ENCODE assay signal across 8 mouse cellular contexts in genomic region chr11:39794183-39794652, GRCm38 (mm10).
DNase-seq lines count a peak whose midpoint lies in the region; ATAC-seq and TF ChIP-seq lines count a peak whose summit lies in the region.

No protein-coding gene starts in this region.

- H3K36me3 ChIP-seq in embryonic facial prominence, embryonic 10.5 days (replicated peaks): no peaks in the 10 kb centered on the region
- no peaks in the 10 kb centered on the region for H3K36me3 ChIP-seq in hindbrain, embryonic 14.5 days (replicated peaks; ENCODE audit: control insufficient read depth, insufficient read depth)
- H3K36me3 ChIP-seq in limb, embryonic 13.5 days: no peaks in the 10 kb centered on the region
- H3K36me3 ChIP-seq in thymus, adult 2 months (ENCODE audit: control insufficient read depth, insufficient read depth, low read length): no peaks in the 10 kb centered on the region

- no peaks in the 10 kb centered on the region for H3K4me1 ChIP-seq in embryonic facial prominence, embryonic 10.5 days
- H3K4me1 ChIP-seq in hindbrain, embryonic 14.5 days (replicated peaks; ENCODE audit: control insufficient read depth, insufficient read depth, low read length): 0 out of 2 replicates have a peak, but pooled peaks cover 4% of the 10 kb centered on the region
- H3K4me1 ChIP-seq in limb, embryonic 13.5 days: no peaks in the 10 kb centered on the region
- no peaks in the 10 kb centered on the region for H3K4me1 ChIP-seq in thymus, adult 2 months (replicated peaks; ENCODE audit: control insufficient read depth, insufficient read depth, low read length)

- no peak for TF ChIP-seq CTCF in thymus, adult 2 months (IDR thresholded peaks at IDR 0.05; ENCODE audit: borderline replicate concordance, control insufficient read depth, extremely low read depth, insufficient read depth, low read length, poor library complexity)

- H3K4me3 ChIP-seq in embryonic facial prominence, embryonic 10.5 days: peak overlapping the region; percentile 52
- peak overlapping the region; percentile 33 for H3K4me3 ChIP-seq in hindbrain, embryonic 14.5 days (replicated peaks; ENCODE audit: low read length)
- peak overlapping the region; percentile 40 for H3K4me3 ChIP-seq in limb, embryonic 13.5 days
- H3K4me3 ChIP-seq in thymus, adult 2 months (ENCODE audit: control insufficient read depth, insufficient read depth, low read length): no peak overlapping the region

- peaks cover 11% of the 10 kb centered on the region; the same call in 1 of the 2 replicates for H3K27me3 ChIP-seq in embryonic facial prominence, embryonic 10.5 days (replicated peaks; ENCODE audit: low read depth, poor library complexity, severe bottlenecking)
- no peaks in the 10 kb centered on the region for H3K27me3 ChIP-seq in hindbrain, embryonic 14.5 days (ENCODE audit: control insufficient read depth, insufficient read depth, low read length)
- no peaks in the 10 kb centered on the region for H3K27me3 ChIP-seq in limb, embryonic 13.5 days
- H3K27me3 ChIP-seq in thymus, adult 2 months (ENCODE audit: control insufficient read depth, insufficient read depth, low read length): no peaks in the 10 kb centered on the region

- ATAC-seq in hindbrain, embryonic 14.5 days (ENCODE audit: low FRiP score): peak; percentile 92
- peak; percentile 84 for ATAC-seq in limb, embryonic 13.5 days (ENCODE audit: low FRiP score, low read depth)
- ATAC-seq in activated CD4-positive, CD25-positive, alpha-beta regulatory T cell, adult 4 months: no peak

- peak; percentile 7 for DNase-seq in kidney, postnatal 10 days
- DNase-seq in kidney, adult 9 months: no peak
- peak; percentile 52 for DNase-seq in embryonic facial prominence, embryonic 10.5 days (ENCODE audit: low spot score)
- peak; percentile 63 for DNase-seq in hindbrain, embryonic 14.5 days (ENCODE audit: low spot score)
- DNase-seq in right cerebral cortex, postnatal 10 days (ENCODE audit: low spot score in 2 of 2): peak; percentile 37 to 41
- no peak for DNase-seq in thymus, adult 2 months

- 4% methylated on average over 14 of the region's 14 CpGs for WGBS in embryonic facial prominence, embryonic 10.5 days
- under 1% methylated on average over 14 of the region's 14 CpGs for WGBS in hindbrain, embryonic 14.5 days
- WGBS in limb, embryonic 13.5 days: 5% methylated on average over 14 of the region's 14 CpGs
- 8% methylated on average over 14 of the region's 14 CpGs for WGBS in thymus, adult 2 months

- peak overlapping the region; percentile 62 for H3K9ac ChIP-seq in hindbrain, embryonic 14.5 days
- peak overlapping the region; percentile 35 for H3K9ac ChIP-seq in limb, embryonic 13.5 days

- no peak for TF ChIP-seq POLR2A in thymus, adult 2 months (IDR thresholded peaks at IDR 0.05; ENCODE audit: control insufficient read depth, extremely low read depth, insufficient read depth, low read length, poor library complexity)

- peak overlapping the region; percentile 58 for H3K4me2 ChIP-seq in hindbrain, embryonic 14.5 days (replicated peaks)
- H3K4me2 ChIP-seq in limb, embryonic 13.5 days (replicated peaks): peak overlapping the region; percentile 64

- H3K9me3 ChIP-seq in embryonic facial prominence, embryonic 10.5 days: no peaks in the 10 kb centered on the region
- H3K9me3 ChIP-seq in hindbrain, embryonic 14.5 days (ENCODE audit: control insufficient read depth, low read length): no peaks in the 10 kb centered on the region
- no peaks in the 10 kb centered on the region for H3K9me3 ChIP-seq in limb, embryonic 13.5 days

- peak overlapping the region; percentile 51; the same call in 1 of the 2 replicates for H3K27ac ChIP-seq in embryonic facial prominence, embryonic 10.5 days (replicated peaks)
- H3K27ac ChIP-seq in hindbrain, embryonic 14.5 days: peak overlapping the region; percentile 45; the same call in 1 of the 2 replicates
- H3K27ac ChIP-seq in limb, embryonic 13.5 days: no peak overlapping the region
- no peak overlapping the region for H3K27ac ChIP-seq in thymus, adult 2 months (ENCODE audit: control insufficient read depth, insufficient read depth, low read length)

Comparison
In these comparisons a context has a peak if more than half of its experiments do, and no peak if none do; other contexts are left out.
1. DNase-seq: peak in kidney, postnatal 10 days (single experiment), embryonic facial prominence, embryonic 10.5 days (single experiment), hindbrain, embryonic 14.5 days (single experiment) and right cerebral cortex, postnatal 10 days (2 of 2); none in kidney, adult 9 months (single experiment) and thymus, adult 2 months (single experiment).
2. H3K27ac ChIP-seq: peak in embryonic facial prominence, embryonic 10.5 days (single experiment) and hindbrain, embryonic 14.5 days (single experiment); none in limb, embryonic 13.5 days (single experiment) and thymus, adult 2 months (single experiment).